Mouse (Mus musculus) lung, adult 2 months (tissue): ENCODE measurements around the gene Pip5k1b.

Source experiments
- CTCF ChIP-seq: fragments of 200-500 bp; IDR thresholded peaks from 2 replicates; pipeline ENCODE4 v1.5.1; 2011; ENCODE audit warnings: mild to moderate bottlenecking, low read length, control low read depth; ENCODE audit not compliant: insufficient read depth
- POLR2A ChIP-seq: fragments of 200-500 bp; IDR thresholded peaks from 2 replicates; pipeline ENCODE4 v1.6.1; 2011; ENCODE audit warnings: low read depth, mild to moderate bottlenecking, control low read depth, low read length, borderline replicate concordance; ENCODE audit errors: extremely low read depth

GRCm38 (mm10) chr19:24344501-24344900, 211.2 kb downstream of the Pip5k1b start:
- TF ChIP-seq CTCF (no peak), POLR2A (no peak)
